Mouse (Mus musculus): ENCODE results near the gene Larp6. TPM values are rescaled to one million over a fixed set of nuclear protein-coding genes. Genes with fewer than 3 reads are reported as not detected.

The Larp6 gene
- total RNA-seq (2021): 1 to 10 TPM; 1.6 TPM
- long read RNA-seq, experiment 1, partial matches to known transcripts: 0 of 2 reads
- long read RNA-seq, experiment 1, other reads (novel, unspliced or antisense): 0 of 2 reads
- long read RNA-seq, experiment 2, transcript Larp6-201 (3 exons, 2,440 nt): major isoform, 6 of 6 reads
- long read RNA-seq, experiment 2, partial matches to known transcripts: 0 of 6 reads
- long read RNA-seq, experiment 2, other reads (novel, unspliced or antisense): 0 of 6 reads

DNA sequence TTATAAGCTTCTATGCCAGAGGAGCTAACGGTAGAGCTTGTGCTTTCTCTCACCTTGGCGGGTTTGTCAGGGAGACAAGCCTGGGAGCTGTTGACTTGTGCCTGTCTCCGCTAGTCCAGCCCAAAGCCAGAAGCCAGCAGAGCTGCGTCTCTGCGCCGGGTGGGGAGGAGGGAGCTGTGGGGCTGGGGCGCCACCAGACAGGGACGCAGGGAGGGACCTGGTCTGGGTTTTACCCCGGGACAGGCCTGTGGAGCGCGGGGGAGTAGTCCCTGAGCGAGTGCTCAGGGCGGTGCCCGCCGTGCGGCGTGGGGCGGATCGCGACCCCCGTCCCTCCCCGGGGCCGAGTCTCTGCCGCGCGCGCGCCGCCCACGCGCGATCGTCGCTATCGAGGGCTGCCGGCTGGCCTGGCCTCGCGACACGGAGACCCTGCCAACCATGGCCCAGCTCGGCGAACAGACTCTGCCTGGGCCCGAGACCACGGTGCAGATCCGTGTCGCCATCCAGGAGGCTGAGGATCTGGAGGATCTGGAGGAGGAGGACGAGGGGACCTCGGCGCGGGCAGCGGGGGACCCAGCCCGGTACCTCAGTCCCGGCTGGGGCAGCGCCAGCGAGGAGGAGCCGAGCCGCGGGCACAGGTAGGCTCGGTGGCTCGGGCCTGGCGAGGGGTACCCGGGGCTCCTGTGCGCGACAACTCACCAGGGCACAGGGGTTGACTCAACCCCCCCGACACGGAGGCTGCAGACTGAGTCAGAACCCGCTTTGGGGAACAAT, at the start of gene Larp6:
Gene Larp6 (plus strand): TSS at position 219 of the 771 bp plus-strand sequence.
- intact Hi-C loops (cut with DNase I; ENCODE audit: low total_unique reads): no loop called here
- peak; percentile 58 for DNase-seq

DNA sequence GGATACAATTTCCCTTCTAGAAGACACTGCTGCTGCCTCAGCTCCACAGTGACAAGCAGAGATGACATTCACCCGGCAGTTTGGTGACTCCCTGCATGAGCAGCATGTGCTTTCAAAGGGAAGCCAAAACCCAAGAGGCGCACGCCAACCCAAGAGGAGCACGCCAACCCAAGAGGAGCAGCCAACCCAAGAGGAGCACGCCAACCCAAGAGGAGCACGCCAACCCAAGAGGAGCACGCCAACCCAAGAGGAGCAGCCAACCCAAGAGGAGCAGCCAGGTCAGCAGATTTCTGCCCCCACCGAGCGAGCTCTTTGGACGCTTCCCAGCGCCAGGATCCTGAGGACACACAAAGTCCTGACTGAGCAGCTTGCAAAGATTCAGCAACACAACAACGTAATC, 48.4 kb upstream of the Larp6 start:
- intact Hi-C loops (cut with DNase I; ENCODE audit: low total_unique reads): no loop called here
- DNase-seq: peak; percentile 53

DNA sequence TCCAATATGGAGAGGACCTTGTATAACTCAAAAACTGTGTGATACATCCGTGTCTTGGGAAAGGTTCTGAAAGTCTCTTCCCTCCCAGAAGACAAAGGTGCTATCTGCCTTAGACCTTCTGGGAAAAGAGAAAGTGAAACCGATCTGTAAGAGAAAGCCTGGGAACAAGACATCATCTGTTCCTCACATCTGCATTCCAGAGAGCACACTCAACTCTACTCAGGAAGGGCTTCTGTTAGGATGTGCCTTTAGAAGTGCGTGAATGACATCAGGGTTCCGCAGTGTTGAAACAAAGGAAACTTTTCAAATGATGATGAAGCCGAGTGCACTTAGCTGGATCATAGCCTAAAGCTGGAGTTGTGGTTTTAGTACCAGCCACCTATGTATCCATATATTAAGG, 47.9 kb upstream of the Larp6 start:
- intact Hi-C loops (cut with DNase I; ENCODE audit: low total_unique reads): no loop called here
- DNase-seq: no peak

DNA sequence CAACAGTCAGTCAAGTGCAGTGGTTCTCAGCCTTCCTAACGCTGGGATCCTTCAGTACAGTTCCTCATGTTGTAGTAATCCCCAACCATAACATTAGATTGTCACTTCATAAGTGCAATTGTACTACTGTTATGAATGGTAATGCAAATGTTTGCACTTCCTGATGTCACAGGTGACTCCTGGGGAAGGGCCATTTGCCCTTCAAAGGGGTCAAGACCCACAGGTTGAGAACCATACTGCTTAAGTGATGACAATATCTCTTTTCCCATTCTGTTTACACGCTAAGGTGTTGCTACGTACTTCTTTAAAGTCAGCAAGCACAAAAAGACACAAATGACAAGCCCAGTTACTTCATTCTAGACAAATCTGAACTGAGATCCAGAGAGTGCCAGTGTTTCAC, 47.3 kb upstream of the Larp6 start:
- intact Hi-C loops (cut with DNase I; ENCODE audit: low total_unique reads): no loop called here
- DNase-seq: no peak

DNA sequence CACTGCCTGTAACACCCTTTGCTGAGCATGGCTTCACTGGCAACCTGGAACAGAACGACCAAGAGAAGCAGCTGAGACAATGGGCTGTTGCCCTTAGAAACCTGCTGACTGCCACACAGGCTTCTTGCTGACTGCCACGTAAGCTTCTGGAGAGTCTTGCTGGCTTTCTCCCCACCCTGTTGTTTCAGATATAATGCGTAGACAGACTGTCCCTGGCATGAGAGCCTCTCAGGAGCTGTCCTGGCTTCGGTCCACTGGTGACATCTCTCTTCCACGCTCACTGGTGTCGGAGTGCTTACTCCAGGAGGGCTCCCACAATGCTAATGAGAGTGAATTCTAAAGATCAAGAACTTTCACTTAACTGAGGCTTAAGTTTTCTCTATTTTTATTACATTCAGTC, 43.9 kb upstream of the Larp6 start:
- DNase-seq: no peak
- intact Hi-C loops (cut with DNase I; ENCODE audit: low total_unique reads): no loop called here

DNA sequence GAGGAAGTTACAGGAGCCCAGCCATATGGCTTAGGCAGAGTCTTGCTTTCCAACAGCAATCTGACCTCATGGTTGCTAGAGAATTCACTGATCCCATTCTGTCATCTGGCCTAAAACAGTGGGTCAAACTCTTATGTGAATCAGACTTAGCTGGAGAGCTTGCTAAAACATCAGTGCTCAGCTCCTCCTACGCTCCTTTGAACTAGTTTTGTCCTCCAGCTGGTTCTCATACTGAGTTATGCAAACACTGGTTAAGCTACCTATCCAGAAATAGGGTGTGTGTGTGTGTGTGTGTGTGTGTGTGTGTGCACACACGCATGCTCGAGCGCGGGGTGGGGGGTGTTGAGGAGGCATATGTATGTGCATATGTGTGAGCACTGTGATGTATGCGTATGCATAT, 40.2 kb upstream of the Larp6 start:
- intact Hi-C loops (cut with DNase I; ENCODE audit: low total_unique reads): loop anchor here (10.0 kb wide), 1 partner anchor 428 kb away; no protein-coding TSS in a partner anchor
- DNase-seq: no peak

DNA sequence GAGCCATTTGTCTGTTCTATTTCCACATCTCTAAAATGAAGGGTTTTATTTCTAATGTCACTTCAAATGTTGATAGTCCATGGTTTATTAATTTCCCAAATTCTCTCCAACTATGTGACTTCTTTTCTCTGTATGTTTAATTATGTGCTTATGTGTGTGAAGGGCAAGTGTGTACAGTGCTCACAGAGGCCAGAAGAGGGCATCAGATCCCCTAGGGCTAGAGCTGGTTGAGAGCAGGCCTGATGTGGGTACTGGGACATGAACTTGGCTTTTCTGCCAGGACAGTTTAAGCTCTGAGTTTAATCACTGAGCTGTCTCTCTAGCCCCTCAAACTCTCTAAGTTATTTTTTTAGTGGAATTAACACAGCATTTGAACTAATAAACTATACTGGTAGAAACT, 38.0 kb upstream of the Larp6 start:
- intact Hi-C loops (cut with DNase I; ENCODE audit: low total_unique reads): loop anchor here (10.0 kb wide), 1 partner anchor 430 kb away; no protein-coding TSS in a partner anchor
- no peak for DNase-seq

DNA sequence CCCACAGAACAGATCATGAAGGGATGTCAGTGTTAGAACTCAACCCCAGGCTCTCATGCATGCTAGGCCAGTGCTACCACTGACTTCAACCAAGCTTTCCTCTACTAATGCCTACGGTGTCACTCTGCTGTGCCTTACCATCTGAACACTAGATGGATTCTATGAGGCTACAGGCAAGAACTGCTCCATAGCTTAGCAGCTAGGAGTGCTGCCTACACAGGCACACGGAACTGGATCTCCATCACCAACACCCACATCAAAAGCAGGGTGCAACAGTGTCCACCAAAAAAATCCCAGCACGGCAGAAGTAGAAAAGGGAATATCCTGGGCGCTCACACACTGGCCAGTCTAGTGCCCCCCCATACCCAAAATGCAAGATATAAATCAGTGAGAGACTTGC, 36.4 kb upstream of the Larp6 start:
- DNase-seq: no peak
- intact Hi-C loops (cut with DNase I; ENCODE audit: low total_unique reads): loop anchor here (10.0 kb wide), 1 partner anchor 432 kb away; no protein-coding TSS in a partner anchor

DNA sequence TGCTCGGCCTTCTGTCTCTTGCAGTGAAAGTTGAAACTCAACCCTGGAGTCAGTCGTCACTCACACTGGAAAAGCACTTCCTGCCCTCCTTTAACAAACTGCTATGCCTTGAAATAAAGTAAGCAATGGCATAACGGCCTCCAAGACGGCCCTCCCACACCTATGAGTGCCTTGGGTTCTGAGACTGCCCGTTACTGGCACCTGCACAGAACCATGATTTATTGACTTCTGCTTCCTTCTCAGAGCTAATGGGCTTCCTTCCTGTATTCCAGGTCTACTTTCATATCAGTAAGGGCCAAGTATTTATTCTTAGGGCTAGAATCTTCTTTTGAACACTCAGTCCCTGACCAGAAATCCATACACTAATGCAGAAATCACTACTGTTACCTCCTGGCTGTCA, 33.9 kb upstream of the Larp6 start:
- DNase-seq: no peak
- intact Hi-C loops (cut with DNase I; ENCODE audit: low total_unique reads): loop anchor here (10.0 kb wide), 1 partner anchor 434 kb away; no protein-coding TSS in a partner anchor

DNA sequence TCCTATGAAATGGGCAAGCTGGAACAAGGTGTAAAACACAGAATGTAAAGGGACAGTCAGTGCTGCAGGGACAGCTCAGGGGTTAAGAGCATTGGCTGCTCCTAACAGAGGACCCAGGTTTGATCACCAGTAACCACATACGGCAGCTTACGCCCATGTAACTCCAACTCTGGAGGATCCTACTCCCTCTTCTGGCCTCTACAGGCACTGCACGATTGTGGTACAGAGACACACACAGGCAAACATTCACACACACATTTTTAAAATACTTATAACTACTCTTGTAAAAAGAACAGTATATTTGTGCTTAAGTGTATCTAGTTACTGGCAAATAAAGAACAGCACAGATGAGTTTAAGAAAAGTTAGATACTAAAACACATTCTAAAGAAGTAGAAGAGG, 31.8 kb upstream of the Larp6 start:
- no peak for DNase-seq
- intact Hi-C loops (cut with DNase I; ENCODE audit: low total_unique reads): no loop called here

DNA sequence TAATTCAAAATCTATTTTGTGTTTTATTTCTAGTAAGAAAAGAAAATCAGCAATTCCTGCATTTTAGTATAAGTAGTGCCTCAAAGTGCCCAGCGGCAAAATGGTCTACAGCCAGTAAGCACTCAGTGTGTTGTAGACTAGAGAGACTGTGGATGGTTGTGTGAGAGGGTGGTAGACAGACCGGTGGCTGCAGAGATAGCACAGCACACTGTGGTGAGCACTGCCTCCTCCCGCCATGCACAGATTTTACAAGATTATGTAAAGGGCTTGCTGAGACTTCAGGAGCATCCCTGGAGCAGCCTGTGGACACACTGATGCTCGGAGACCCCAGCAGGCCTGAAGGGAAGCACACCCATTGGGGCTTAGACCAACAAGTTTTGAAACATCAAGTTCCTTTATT, 30.0 kb upstream of the Larp6 start:
- intact Hi-C loops (cut with DNase I; ENCODE audit: low total_unique reads): no loop called here
- DNase-seq: no peak

DNA sequence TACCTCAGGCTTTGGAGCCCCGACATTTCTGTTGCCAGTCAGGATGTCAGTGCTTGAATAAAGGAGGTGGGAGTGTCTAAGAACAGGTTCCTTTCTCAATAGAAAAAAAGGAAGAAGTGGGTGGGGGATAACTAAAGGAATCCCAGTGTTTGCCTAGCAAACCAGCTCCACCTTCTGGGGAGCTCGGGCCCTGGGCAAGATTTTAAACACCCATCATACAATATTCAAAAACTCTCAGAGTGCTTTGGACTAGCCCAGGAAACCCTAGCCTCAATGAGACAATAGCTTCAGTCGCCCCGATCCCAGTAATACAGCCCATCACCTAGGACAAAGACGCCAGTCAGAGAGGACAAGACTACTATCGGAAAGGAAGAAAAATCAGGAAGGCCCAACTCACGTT, 25.4 kb upstream of the Larp6 start:
- DNase-seq: peak; percentile 11
- intact Hi-C loops (cut with DNase I; ENCODE audit: low total_unique reads): no loop called here

DNA sequence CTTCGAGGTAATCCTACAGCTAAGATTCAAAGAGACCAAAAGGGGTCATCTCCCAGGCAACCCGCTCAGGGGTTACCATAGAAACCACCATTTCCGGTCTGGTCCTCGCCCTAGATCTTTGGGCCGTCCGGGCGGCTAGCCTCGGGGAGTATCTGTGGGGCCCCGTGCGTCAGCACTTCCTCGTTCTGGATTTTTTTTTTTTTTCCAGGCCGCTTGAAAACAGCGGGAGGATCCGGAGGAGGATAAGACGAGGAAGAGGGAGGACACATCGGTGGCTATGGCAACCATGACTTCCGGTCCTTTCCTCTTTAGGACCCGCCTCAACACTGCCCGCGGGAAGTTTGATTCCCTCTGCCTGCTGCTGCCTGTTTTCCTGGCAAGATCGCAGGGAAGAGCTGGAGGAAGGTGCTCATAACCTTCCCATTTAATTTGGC, 24.9 kb upstream of the Larp6 start, which contains the start of gene Lrrc49:
Gene Lrrc49 (minus strand): TSS at position 268 of the 434 bp plus-strand sequence.
- intact Hi-C loops (cut with DNase I; ENCODE audit: low total_unique reads): no loop called here
- DNase-seq: peak; percentile 89

DNA sequence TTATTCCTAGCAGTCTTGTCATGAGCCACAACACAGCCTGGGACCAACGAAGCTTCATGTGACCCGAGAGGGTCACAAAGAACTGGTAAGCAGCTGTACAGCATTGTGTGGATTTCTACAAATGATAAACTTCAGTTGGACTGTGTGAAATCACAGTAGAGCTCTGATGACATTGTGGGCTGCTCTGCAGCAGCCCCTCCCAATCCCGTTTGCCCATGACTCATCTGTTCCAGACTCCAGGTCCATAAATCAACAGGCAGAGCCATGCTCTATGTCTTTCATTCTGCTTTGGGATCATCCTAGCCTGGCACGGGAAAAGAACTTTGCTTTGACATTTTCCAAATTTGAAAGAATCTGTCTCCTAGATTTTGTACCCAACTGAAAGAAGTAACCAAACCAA, 20.2 kb upstream of the Larp6 start:
- DNase-seq: no peak
- intact Hi-C loops (cut with DNase I; ENCODE audit: low total_unique reads): no loop called here

DNA sequence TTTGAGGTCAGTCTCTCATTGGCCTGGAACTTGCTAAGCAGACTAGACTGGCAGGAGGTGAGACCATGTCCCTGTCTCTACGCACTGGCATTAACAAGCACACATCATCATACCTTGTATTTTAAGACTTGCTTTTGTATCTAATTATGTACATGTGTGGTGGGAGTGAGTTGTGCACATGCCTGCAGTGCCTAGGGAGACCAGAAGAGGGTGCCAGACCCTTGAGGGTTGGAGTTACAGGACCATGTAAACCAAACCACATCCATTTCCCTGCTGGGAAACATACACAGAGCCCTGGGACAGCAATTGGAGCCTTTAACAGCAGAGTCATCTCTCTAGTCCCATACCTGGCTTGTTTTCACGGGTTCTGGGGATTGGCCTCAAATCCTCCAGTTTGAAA, 18.8 kb upstream of the Larp6 start:
- intact Hi-C loops (cut with DNase I; ENCODE audit: low total_unique reads): no loop called here
- peak; percentile 34 for DNase-seq

DNA sequence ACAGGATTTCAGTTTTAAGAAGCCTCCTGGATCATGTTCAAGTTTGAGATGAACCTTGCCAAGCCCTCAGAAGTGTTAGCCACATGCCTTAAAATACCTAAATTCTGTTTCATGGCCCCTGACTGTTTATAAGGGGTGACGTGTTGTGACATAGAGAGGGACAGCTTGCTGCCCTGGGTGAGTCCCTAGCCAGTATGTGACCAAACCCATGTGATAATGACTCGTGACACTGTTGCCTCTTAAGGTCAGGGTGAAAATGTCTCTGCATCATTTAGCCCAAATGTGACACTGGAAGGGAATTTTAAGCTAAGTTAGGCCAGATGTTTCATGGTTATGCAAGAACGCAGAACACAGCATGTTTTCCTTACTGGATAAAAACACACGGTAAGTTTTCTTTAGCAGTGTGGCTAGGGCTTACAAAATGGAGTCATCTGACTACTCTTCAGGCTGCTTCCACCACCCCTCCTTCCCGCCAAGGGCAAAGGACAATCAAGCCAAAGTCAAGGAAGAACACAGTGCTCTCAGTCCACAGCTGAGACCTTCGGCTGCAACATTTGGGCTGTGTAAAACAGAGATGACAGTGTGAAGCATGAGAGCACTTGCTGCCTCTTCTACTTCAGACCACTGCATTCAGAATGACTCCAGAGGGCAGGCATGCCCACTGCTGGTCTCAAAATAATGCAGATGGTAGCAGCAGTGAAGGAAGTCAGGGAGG, 16.4 kb upstream of the Larp6 start:
- no peak for DNase-seq
- intact Hi-C loops (cut with DNase I; ENCODE audit: low total_unique reads): no loop called here

DNA sequence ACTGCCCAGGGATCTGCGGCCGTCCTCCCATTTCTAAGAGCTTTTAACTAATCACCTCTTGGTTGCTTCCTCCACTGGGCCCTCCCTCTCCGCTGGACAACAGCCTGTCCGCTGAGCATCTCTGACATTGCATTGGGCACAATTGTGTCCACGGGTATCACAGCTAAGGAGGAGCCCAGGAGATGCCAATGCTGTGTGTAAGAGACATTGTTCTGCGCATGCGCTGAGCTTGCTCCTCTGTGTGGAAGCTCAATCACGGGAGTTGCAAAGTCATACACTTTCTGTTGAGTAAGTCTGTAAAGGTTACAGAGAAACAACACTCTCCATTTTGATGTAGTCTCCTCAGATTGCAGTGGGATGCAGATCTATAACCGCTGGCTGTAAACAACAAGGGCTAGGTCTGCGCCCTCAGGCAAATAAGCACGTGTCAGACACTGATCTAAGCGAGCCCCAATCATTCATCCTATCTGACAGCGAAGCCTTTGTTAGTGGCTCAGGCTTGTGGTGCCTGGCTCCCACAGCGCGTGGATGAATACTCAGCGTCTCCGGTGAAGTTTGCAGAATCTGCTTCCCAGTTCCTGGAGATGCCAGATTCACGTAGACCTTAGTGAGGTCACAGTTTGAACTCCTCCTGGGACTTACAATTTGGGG, 13.1 kb upstream of the Larp6 start:
- DNase-seq: no peak
- intact Hi-C loops (cut with DNase I; ENCODE audit: low total_unique reads): no loop called here

DNA sequence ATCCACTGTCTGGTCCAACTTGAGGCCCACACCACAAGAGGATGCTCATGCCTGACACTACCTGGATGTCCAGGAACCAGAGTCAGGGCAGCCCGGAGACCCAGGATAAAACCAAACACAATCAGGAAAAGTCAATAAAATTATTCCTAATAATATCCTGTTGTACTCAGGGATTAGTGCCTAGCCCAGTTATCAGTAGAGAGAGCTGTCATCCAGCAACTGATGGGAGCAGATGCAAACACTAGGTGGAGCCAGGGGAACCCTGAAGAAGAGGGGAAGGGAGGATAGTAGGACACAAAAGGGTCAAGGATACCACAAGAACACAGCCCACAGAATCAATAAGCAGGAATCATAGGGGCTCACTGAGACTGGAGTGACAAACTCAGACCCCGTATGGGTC, 5.2 kb upstream of the Larp6 start:
- no peak for DNase-seq
- intact Hi-C loops (cut with DNase I; ENCODE audit: low total_unique reads): no loop called here

DNA sequence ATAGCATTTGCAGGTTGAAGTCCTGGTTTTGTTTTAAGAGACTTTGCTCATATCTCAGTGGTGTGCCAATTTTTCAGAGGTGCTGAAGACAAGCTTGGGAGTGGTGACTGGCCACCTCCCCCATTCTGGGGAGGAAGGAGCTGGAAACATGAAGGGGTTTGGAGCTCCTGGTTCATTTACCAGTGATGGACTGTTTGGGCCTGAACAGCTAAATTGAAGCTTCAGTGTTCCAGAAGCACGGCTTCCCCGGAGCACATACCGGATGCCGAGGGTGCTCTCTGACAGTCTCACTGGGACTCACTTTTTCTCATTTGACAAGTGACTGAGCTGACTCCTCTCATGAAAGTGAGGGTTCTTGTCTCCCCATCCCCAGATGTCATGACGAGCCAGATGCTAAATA, 4.2 kb upstream of the Larp6 start:
- no peak for DNase-seq
- intact Hi-C loops (cut with DNase I; ENCODE audit: low total_unique reads): no loop called here

DNA sequence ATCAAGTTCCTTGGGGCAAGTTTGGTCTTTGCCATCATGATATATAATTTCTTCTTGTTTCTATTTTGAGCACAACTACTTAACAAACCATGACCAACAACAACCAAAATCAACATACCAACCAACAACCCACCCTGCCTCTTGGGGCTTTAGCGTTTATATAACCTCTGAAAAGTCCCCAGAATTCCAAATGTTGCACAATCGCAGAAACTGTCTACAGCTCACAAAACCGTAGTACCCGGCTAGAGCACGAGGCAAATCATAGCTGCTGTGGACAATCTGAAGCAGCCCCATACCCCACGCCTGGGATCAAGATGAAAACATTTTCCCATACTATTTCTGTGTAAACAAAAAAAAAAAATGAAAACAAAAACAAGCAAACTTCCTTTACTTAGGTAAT, 3.1 kb upstream of the Larp6 start:
- intact Hi-C loops (cut with DNase I; ENCODE audit: low total_unique reads): no loop called here
- DNase-seq: no peak
